Mouse (Mus musculus) heart, embryonic 12.5 days (tissue): Measurements from ENCODE around the gene Cbx7. TPM values are rescaled to one million over a fixed set of nuclear protein-coding genes. Genes with fewer than 3 reads are reported as not detected.

Source experiments
- ATAC-seq: fragments of 200-750 bp; cut with Nextera tagmentation; 2 replicates; pipeline ENCODE4 v1.8.0; 2017; ENCODE audit warnings: moderate TSS enrichment, moderate library complexity; ENCODE audit not compliant: insufficient number of reproducible peaks, low FRiP score
- H3K27ac ChIP-seq: fragments of 300-500 bp; sonication (generic); 2 replicates; pipeline ENCODE4 v1.5.1; 2016; ENCODE audit warnings: mild to moderate bottlenecking, moderate library complexity; ENCODE audit not compliant: poor library complexity, severe bottlenecking
- H3K27me3 ChIP-seq: fragments of 300-500 bp; sonication (generic); replicated peaks from 2 replicates; pipeline ENCODE4 v1.6.1; 2016; ENCODE audit warnings: mild to moderate bottlenecking, moderate library complexity
- H3K36me3 ChIP-seq: fragments of 300-500 bp; sonication (generic); 2 replicates; pipeline ENCODE4 v1.6.1; 2016; ENCODE audit warnings: mild to moderate bottlenecking, moderate library complexity
- H3K4me1 ChIP-seq: fragments of 300-500 bp; sonication (generic); replicated peaks from 2 replicates; pipeline ENCODE4 v1.6.1; 2016; ENCODE audit warnings: mild to moderate bottlenecking
- H3K4me2 ChIP-seq: fragments of 300-500 bp; sonication (generic); 2 replicates; pipeline ENCODE4 v1.6.1; 2016; ENCODE audit warnings: mild to moderate bottlenecking, moderate library complexity
- H3K4me3 ChIP-seq: fragments of 300-500 bp; sonication (generic); 2 replicates; pipeline ENCODE4 v1.5.1; 2016; ENCODE audit warnings: mild to moderate bottlenecking
- H3K9ac ChIP-seq: fragments of 300-500 bp; sonication (generic); 2 replicates; pipeline ENCODE4 v1.6.1; 2016; ENCODE audit warnings: mild to moderate bottlenecking, moderate library complexity
- H3K9me3 ChIP-seq: fragments of 300-500 bp; sonication (generic); replicated peaks from 2 replicates; pipeline ENCODE4 v1.6.1; 2016; ENCODE audit warnings: mild to moderate bottlenecking, moderate library complexity
- WGBS: fragments of 180-500 bp; shearing (Covaris S2); methylation state at CpG from one replicate; pipeline ENCODE4 v1.1.7; 2016; 5-methylcytosine and 5-hydroxymethylcytosine counted together
- polyA plus RNA-seq: library from polyadenylated mRNA; unstranded; fragments of >200 nt; fragmentation: Nextera tagmentation; extraction: Ambion mirVana; gene quantifications from 2 replicates; pipeline ENCODE4 v1.2.1, GENCODE M21; 2016

Cbx7 gene
- polyA plus RNA-seq, 1 experiment from 2014 or later = 1.4 TPM

DNA sequence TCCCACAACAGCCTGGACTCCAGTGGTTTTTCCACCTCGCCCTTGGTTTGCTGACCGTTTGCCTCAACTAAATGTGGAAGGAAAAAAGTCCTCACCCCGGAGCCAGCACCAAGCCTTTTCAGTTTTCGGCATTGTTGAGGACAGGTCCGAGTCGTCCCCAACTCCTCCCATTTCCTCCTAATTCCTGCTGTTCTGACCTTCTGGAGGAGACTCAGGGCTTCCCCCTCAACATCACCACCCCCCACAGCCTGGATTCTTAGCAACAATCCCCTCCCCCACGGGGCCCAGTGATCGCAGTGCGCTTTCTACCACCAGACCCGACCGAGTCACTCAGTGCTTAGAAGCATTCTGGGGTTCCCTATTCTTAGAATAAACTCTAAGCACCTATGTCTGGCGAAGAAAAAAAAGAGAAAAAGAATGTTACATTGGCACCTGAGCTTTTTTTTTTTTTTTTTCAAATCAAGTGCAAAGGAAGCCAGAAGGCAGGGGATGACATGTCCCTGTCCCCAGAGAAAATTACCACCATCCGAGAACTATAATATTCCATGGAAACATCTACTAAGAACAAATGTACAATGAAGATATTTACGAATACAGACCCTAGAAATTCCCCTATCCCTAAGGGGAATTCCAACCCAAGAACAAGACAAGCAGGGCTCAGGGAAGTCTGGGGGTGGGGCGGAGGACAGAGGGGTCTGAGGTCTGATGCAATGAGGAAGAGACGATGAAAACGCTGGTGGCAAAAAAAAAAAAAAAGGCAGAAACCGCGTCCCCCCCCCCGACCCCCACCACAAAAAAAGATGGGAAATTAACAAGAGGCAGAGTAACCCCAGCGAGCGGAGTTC lies 37.0 kb downstream of the Cbx7 start:
- no peak for ATAC-seq
- Histone ChIP-seq H3K27ac (no peak overlapping the region), H3K27me3 (peaks cover 58% of the 10 kb centered on the region), H3K4me3 (peak overlapping the region; percentile 87), H3K36me3 (no peaks in the 10 kb centered on the region), H3K4me1 (peaks cover 11% of the 10 kb centered on the region), H3K9ac (0 out of 2 replicates have a peak overlapping the region, but pooled peaks have one; percentile 16), H3K4me2 (peak overlapping the region; percentile 49), H3K9me3 (no peaks in the 10 kb centered on the region)
- 2% methylated on average over 22 of the region's 22 CpGs for WGBS

- H3K4me1 ChIP-seq = peaks cover 11% of the 10 kb centered on the region
- H3K9ac ChIP-seq = no peak overlapping the region
- WGBS = 6% methylated on average over 22 of the region's 22 CpGs
- H3K4me2 ChIP-seq = peak overlapping the region; percentile 99
- H3K4me3 ChIP-seq = peak overlapping the region; percentile 87
- H3K36me3 ChIP-seq = no peaks in the 10 kb centered on the region
- no peaks in the 10 kb centered on the region for H3K9me3 ChIP-seq
- ATAC-seq = no peak
- no peak overlapping the region for H3K27ac ChIP-seq
- peaks cover 60% of the 10 kb centered on the region for H3K27me3 ChIP-seq
Observed at GRCm38 (mm10) chr15:79933052-79933669, 37.8 kb downstream of the Cbx7 start.

- peak overlapping the region; percentile 80 for H3K9ac ChIP-seq
- peak overlapping the region; percentile 99 for H3K4me2 ChIP-seq
- peak; percentile 72 for ATAC-seq
- WGBS = under 1% methylated on average over 62 of the region's 62 CpGs
- H3K4me3 ChIP-seq = peak overlapping the region; percentile 87
- peaks cover 60% of the 10 kb centered on the region for H3K27me3 ChIP-seq
- no peak overlapping the region for H3K27ac ChIP-seq
- H3K36me3 ChIP-seq = no peaks in the 10 kb centered on the region
- H3K4me1 ChIP-seq = peaks cover 12% of the 10 kb centered on the region
- no peaks in the 10 kb centered on the region for H3K9me3 ChIP-seq
Observed at GRCm38 (mm10) chr15:79932323-79932987, 38.5 kb downstream of the Cbx7 start.

- H3K27me3 ChIP-seq = peaks cover 56% of the 10 kb centered on the region
- WGBS = 21% methylated on average over 13 of the region's 13 CpGs
- no peaks in the 10 kb centered on the region for H3K9me3 ChIP-seq
- H3K27ac ChIP-seq = no peak overlapping the region
- H3K4me1 ChIP-seq = peaks cover 17% of the 10 kb centered on the region
- no peak overlapping the region for H3K9ac ChIP-seq
- H3K4me3 ChIP-seq = peak overlapping the region; percentile 87
- ATAC-seq = no peak
- H3K36me3 ChIP-seq = no peaks in the 10 kb centered on the region
- peak overlapping the region; percentile 99 for H3K4me2 ChIP-seq
Observed at GRCm38 (mm10) chr15:79931496-79932141, 39.3 kb downstream of the Cbx7 start.

DNA sequence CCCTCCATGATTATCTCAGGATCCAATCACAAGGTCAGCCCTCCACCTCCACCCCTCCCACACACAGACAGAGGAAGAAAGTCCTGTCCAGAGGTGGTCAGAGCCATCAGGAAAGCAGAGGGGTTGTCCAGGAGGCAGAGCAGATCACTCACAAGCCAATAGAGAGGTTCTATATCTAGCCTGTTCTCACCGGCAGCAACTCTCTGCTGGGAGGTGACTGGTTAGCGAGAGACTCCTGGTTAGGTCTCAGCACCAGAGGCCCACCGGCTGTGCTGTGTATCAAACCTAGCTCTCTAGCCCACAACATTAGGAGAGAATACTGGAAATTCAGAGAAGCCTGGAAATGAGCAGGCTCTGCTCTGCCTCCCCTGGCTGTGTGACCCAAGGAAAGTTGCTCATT lies 41.2 kb downstream of the Cbx7 start:
- Histone ChIP-seq H3K27me3 (peaks cover 48% of the 10 kb centered on the region), H3K36me3 (no peaks in the 10 kb centered on the region), H3K27ac (no peak overlapping the region), H3K4me3 (no peak overlapping the region), H3K9me3 (no peaks in the 10 kb centered on the region), H3K4me2 (no peak overlapping the region), H3K9ac (no peak overlapping the region), H3K4me1 (peaks cover 17% of the 10 kb centered on the region)
- 59% methylated on average over 3 of the region's 3 CpGs for WGBS
- no peak for ATAC-seq

DNA sequence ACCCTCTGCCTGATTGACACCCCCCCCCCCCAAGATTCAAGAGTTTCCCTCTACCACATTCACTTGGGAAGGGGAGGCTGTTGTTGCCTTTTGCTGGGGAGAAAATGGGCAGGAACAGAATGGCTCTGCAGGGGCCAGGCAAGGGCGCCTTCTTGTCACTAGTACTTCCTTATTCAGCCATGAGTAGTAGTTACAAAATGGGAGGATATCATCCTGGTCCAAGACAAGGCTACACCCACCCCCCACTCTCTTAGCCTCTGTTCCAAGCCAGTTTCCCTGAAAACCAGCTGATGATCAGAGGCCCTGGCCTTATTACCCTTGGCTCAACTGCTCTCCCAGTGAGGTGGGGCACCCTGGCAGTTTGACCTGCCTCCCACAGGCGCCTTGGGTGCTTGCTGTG lies 42.2 kb downstream of the Cbx7 start:
- Histone ChIP-seq H3K4me1 (peaks cover 16% of the 10 kb centered on the region), H3K4me3 (no peak overlapping the region), H3K9me3 (no peaks in the 10 kb centered on the region), H3K9ac (no peak overlapping the region), H3K4me2 (0 out of 2 replicates have a peak overlapping the region, but pooled peaks have one; percentile 69), H3K27ac (no peak overlapping the region), H3K36me3 (no peaks in the 10 kb centered on the region), H3K27me3 (peaks cover 43% of the 10 kb centered on the region)
- 70% methylated on average over 2 of the region's 2 CpGs for WGBS
- ATAC-seq = no peak

DNA sequence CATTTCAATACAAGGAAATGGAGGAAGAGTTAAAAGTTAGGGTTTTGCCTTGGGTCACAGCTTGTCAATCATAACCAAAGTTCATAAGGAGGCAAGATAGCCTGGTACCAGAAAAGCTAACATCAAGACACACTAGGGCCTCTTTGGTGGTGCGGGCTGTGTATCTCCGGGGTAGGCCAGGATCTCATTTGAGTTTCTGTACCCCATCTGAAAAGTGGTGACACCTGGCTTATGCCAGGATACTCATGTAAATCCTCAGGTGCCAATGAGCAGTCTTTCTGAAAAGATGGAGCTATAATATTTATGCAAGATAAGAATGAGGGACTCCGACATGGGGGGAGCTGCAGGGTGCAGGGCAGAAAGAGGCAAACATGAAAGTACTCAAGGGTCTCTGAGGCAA lies 42.6 kb downstream of the Cbx7 start:
- peak overlapping the region; percentile 65; the same call in 1 of the 2 replicates for H3K9ac ChIP-seq
- ATAC-seq = no peak
- H3K4me3 ChIP-seq = peak overlapping the region; percentile 58; the same call in 1 of the 2 replicates
- peaks cover 12% of the 10 kb centered on the region; the same call in 1 of the 2 replicates for H3K4me1 ChIP-seq
- no peaks in the 10 kb centered on the region for H3K36me3 ChIP-seq
- 85% methylated on average over 3 of the region's 3 CpGs for WGBS
- no peak overlapping the region; the same call in 1 of the 2 replicates for H3K27ac ChIP-seq
- peak overlapping the region; percentile 69 for H3K4me2 ChIP-seq
- no peaks in the 10 kb centered on the region for H3K9me3 ChIP-seq
- H3K27me3 ChIP-seq = peaks cover 39% of the 10 kb centered on the region

DNA sequence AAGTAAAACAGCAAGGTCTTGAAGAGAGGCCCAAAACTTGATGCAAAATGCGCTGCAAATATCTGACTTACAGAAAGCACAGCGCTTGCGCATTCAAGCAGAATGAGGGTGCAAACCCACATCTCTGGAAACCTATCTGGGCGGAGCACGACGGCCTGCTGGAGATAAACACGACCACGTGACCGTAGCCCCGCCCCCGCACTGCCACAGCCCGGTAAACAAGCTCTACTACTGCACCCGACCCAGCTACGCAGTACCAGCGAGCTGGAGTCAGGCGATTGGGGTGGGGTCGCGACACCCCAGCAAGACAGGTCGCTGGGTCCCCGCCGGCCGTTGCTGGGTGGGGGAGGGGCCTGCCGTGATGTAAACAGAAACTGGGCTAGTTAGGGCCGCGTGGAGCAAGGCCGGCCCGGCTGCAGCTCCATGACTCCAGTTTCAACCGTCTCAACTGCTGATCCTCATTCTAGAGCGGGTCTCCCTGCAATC lies 43.2 kb downstream of the Cbx7 start:
- peak overlapping the region; percentile 69 for H3K4me2 ChIP-seq
- peak overlapping the region; percentile 58 for H3K4me3 ChIP-seq
- H3K36me3 ChIP-seq = no peaks in the 10 kb centered on the region
- ATAC-seq = peak; percentile 93
- peak overlapping the region; percentile 61 for H3K27ac ChIP-seq
- peaks cover 11% of the 10 kb centered on the region; the same call in 1 of the 2 replicates for H3K4me1 ChIP-seq
- H3K9me3 ChIP-seq = no peaks in the 10 kb centered on the region
- peak overlapping the region; percentile 65 for H3K9ac ChIP-seq
- peaks cover 33% of the 10 kb centered on the region for H3K27me3 ChIP-seq
- WGBS = under 1% methylated on average over 29 of the region's 29 CpGs

- ATAC-seq = 0 out of 2 replicates have a peak, but pooled peaks have one; percentile 8
- 70% methylated on average over 11 of the region's 11 CpGs for WGBS
- peak overlapping the region; percentile 61 for H3K27ac ChIP-seq
- H3K36me3 ChIP-seq = no peaks in the 10 kb centered on the region
- 0 out of 2 replicates have a peak overlapping the region, but pooled peaks have one; percentile 65 for H3K9ac ChIP-seq
- peaks cover 25% of the 10 kb centered on the region for H3K27me3 ChIP-seq
- H3K4me1 ChIP-seq = peaks cover 6% of the 10 kb centered on the region; the same call in 1 of the 2 replicates
- H3K9me3 ChIP-seq = peaks cover 2% of the 10 kb centered on the region; the same call in 1 of the 2 replicates
- H3K4me3 ChIP-seq = peak overlapping the region; percentile 58
- peak overlapping the region; percentile 69 for H3K4me2 ChIP-seq
Observed at GRCm38 (mm10) chr15:79926856-79927416, 44.0 kb downstream of the Cbx7 start.

DNA sequence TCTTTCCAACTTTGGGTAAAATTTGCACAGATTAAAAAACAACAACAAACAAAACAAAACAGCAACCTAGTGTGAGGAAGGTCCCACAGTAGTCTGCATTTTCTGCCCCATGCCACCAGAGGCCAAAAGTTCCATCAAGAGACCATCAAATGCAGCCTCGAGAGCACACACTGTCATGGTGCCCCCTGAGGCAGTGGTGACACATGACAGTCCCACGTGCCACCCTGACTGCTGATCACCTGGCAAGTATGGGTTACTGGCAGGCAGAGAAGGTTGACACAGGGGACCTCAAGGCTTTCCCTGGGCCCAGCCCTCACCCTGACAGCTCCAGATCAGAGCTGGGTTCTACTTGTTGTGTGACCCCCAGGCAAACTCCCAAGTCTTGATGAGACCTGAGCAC lies 51.1 kb downstream of the Cbx7 start:
- no peaks in the 10 kb centered on the region for H3K27me3 ChIP-seq
- no peaks in the 10 kb centered on the region for H3K4me1 ChIP-seq
- peaks cover 6% of the 10 kb centered on the region; the same call in 1 of the 2 replicates for H3K9me3 ChIP-seq
- no peak overlapping the region for H3K4me2 ChIP-seq
- WGBS = 40% methylated on average over 2 of the region's 2 CpGs
- ATAC-seq = no peak
- H3K36me3 ChIP-seq = no peaks in the 10 kb centered on the region
- H3K9ac ChIP-seq = no peak overlapping the region
- H3K4me3 ChIP-seq = no peak overlapping the region
- no peak overlapping the region for H3K27ac ChIP-seq
